Mouse (Mus musculus) spleen, postnatal 4 days (tissue): Measurements from ENCODE around the gene Ube2s.
A peak's percentile ranks its signal among the peaks of the same experiment; 100 is the strongest.
"Not testable (repeated sequence)": the region's sequence is repeated elsewhere in the genome, so short reads cannot be mapped to it uniquely, and the experiment has no call there.

Experiments used
- DNase-seq, 2 experiments: peaks; one replicate each; pipeline ENCODE4 v3.0.0; 2022; ENCODE audit warnings: low spot score in 2 of 2

The Ube2s gene

GRCm38 (mm10) chr7:4821690-4822089 is 9.3 kb upstream of the Ube2s start:
- DNase-seq: no peak

- not testable (repeated sequence) for DNase-seq
These were observed 8.5 kb upstream of the Ube2s start for GRCm38 (mm10) chr7:4820925-4821324.

DNA sequence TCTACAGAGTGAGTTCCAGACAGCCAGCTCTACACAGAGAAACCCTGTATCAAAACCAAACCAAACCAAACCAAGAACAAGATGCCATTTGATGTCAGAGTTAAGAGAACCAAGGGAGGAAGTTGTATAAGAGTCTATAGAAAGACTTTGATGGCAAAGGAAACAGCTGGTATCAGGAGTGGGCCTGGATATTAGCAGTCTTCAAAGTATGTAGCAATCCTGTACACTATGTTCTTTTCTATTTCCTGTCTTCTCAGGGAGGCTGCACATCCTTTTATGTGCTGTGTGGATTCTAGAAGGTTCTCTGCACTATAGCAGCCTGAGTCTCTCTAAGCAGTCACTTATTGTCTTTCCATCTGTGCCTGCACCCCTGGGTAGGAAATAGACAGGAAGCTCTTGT is 4.2 kb upstream of the Ube2s start:
- DNase-seq: no peak

- DNase-seq: no peak
These were observed 858 bp upstream of the Ube2s start for GRCm38 (mm10) chr7:4813105-4813791.

DNA sequence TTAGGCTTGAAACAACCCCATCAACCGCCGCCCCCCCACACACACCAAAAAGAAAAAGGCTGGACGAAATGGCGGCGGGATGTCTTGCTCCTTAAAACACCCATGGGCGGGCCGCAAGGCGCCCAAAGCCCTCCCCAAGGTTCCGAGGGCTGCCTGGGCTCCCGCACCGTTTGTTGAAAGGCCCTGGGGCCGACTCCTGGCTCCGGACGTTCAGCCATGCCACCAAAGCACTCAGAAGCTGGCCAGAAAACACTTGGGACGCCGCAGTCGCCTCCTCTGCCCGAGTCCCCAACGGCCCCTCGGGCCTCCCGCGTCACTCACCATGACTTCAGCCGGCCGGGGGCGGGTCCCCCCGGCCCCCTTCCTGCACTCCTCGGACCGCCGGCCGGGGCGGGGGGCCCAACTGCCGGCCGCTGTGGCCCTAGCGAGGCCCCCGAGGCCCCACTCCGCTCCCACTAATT is 518 bp downstream of the Ube2s start:
- DNase-seq: peak; percentile 48 to 81

DNA sequence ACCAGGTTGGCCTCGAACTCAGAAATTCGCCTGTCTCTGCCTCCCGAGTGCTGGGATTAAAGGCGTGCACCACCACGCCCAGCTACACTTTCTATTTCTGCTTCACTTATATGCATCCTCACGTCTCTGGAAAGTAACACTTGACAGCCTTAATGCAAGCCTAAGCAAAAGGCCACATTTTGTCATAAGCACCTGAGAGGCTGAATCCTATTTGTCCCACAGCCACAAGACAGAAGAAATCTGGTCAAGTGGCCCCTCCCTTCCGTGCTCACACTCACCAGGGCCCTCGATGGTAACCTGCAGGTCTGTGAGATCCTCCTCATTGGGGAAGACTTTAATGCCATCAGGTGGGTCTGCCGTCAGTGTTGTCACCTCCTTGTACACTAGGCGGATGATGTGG is 1.3 kb downstream of the Ube2s start:
- DNase-seq: not testable (repeated sequence)

- peak in 1 of 2 experiments; percentile 65 for DNase-seq
These were observed 5.7 kb downstream of the Ube2s start for GRCm38 (mm10) chr7:4806716-4807115.

GRCm38 (mm10) chr7:4802247-4802646 is 10.1 kb downstream of the Ube2s start:
- DNase-seq: no peak

DNA sequence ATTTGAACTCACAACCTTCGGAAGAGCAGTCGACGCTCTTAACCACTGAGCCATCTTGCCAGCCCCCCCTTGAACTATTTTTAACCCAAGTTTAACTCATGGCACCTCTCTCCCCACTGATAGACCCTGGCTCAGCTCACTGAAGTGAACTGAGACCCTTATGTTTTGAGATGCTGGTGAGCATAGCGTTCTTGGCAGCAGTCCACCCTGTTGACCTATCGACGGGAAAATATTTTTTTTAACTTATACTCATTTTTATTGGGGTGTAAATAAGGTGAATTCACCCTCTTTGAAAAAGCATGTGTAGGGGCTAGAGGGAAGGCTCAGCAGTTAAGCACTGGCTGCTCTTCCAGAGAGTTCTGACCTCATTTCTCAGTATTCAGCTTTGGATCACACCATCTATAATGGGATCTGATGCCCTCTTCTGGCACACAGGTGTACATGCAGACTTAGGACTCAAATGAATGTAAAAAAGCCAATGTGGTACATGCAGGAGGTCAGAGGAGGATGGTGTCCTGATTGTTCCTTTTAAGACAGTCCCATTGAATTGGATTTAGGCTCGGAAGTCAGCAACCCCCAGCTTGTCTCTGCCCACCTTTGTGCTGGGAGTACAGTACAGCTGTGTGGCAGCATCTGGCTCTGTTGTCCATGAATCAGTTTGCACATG is 16.5 kb downstream of the Ube2s start:
- DNase-seq: peak in 1 of 2 experiments; percentile 14

DNA sequence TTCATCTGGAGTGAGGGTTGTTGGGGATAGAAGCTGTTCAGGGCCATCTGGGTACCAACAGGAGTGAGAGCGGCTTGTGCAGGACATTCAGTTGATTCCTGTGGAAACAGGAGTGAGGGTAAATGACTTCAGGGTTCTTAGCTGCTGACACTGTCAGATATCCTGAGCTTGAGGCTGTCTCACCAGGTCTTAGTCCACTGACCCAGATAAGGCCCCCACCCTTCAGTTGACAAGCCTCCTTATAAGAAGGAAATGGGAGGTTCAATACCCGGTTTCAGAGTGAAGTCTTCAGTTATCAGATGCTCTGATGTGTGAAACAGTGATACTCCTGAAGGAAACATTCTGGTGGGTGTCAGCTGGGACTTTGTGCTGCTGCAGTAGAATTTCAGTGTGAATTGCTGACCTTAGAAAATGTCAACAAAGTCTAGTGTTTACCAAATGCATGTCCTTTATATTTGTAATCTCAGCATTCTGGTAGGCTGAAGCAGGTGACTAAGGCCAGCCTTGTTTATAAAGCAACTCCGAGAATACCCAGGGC is 17.7 kb downstream of the Ube2s start:
- no peak for DNase-seq

- no peak for DNase-seq
These were observed 18.7 kb downstream of the Ube2s start for GRCm38 (mm10) chr7:4793674-4794073.

DNA sequence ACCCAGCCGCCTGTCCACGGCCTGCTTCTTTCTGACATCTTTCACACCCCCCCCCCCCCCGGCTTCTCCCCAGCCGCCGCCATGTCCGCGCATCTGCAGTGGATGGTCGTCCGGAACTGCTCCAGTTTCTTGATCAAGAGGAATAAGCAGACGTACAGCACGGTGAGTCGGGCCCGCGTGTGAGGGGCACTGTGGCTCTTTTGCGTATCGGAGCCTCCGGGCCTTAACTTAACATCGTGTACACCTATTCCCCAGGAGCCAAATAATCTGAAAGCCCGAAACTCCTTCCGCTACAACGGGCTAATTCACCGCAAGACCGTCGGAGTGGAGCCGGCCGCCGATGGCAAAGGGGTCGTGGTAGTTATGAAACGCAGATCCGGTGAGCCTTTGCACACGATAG is 19.1 kb downstream of the Ube2s start:
- peak in 1 of 2 experiments; percentile 26 for DNase-seq

DNA sequence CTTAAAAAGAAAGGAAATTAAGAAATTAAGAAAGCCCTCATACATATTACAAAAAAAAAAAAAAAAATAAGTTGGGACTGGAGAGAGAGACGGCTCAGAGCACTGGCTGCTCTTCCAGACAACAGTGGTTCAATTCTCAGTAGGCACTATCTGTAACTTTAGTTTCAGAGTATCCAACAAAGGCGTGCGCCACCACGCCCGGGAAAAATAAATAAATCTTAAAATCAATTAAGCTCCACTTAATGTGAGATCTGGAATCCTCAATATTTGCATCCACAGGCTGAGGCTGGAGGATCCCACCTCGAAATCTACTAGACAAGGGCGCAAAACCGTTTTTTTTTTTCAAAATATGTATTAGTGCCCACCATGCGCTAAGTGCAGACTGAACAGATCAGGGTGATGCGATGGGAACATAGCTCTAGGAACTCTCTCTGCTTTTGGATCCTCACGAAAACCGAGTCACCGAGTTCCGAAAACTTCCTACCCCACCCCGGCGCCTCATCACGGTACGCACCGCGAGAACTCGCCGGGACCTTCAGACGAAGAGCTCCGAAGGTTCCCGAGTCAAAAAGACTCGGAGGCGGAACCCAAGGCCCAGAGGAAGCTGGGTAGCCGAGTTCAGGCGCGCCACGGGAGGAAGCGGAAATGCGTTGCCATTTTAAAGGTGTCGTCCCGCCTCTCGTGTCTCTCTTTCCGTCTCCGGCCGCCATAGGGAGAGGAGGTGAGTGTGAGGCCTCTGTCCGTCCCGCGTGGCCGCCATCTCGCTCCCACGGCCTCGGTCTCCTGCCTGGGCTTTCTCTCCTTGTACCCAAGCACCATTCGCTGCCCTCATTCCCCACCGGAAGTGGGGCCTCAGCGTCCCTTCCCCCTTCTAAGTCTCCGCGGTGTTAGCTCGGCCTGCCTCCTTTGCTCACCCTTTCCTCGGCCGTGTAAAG is 19.8 kb downstream of the Ube2s start, which contains the start of gene Rpl28:
TSS of gene Rpl28 (plus strand) at position 597 of the 935 bp plus-strand sequence.
- peak; percentile 94 to 95 for DNase-seq

DNA sequence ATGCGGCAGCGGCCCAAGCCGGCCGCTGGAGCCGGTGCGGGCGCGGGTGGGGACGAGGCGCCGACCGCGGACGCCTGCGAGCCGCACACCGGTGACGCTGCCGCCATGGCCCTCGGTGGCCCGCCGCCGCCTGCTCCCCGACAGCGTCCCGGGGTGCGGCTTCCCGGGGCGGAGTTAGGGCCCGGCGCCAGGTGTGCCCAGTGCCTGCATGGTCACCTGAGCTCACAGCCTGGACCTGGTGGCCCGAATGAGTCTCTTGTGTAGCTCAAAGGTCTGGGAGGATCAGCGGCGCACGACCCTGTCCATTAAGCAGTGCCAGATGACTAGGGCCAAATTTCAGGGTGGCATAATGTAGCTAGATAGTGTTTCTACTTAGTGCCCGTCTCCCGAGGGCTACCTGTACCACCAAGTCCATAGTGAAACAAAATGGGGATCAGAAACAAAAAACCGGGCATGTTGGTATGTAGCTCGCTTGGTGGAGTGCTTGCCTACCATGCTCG is 22.9 kb downstream of the Ube2s start, which contains the start of gene Tmem238:
TSS of gene Tmem238 (minus strand) at position 221 of the 500 bp plus-strand sequence.
- peak; percentile 60 to 84 for DNase-seq

DNA sequence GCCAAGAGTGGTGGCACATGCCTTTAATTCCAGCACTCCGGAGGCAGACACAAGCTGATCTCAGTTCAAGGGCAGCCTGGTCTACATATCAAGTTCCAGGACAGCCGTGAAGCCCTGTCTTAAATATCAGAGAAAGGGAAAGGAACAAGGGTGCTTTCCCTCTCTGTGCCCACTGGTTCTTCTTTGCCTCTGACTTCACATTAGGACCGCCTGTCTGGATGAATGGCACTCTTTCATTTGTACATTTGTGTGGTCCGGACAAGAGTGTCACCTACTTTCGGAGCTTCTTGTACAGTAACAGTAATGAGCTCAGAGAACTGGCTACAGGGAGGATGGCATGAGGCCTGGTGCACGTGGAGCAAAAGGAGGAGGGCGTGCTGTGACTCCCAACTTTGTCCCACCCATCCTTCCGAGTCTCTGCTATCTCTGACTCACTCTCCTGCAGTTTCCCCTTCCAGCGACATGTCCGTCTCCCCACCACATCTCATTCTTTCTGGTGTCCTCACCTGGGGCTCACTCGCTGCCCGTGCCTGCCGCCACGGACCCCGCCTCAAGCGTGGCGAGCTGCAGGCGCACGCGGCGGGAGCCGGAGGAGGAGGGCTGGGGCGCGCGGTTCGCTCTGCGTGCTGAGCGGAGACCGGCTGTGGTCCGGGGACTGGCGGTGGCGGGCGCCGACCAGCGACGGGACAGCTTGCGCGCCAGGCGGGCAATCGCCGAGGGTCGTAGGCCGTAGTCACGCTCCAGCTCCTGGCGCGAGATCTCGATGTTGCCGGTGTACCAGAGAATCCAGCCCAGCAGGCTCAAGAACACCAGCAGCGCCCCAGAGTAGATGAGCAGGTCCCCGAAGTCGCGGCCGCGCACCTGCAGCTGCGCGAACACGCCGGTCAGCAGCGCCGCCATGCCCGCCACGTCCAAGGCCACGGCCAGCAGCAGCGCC is 23.6 kb downstream of the Ube2s start:
- peak; percentile 61 to 84 for DNase-seq

- DNase-seq: peak; percentile 33 to 64
These were observed 28.6 kb downstream of the Ube2s start for GRCm38 (mm10) chr7:4783667-4784268.

DNA sequence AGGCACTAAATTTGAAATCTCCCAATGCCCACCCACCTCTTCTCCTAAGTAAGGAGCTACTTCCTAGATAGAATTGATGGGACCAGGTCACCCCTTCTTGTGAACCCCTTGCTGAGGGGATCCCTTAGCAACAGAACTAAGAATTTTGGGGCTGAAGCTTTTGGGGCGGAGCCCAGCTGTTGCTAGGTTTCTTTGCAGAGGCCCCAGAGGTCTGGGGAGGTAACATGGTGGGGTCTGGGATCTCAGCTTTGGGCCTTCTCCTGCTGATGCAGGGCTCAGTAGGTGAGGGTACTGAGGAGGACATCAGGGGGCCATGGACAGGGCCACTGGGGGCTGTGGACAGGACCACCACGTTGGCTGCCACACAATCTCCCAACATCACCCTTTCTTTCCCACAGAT is 29.6 kb downstream of the Ube2s start, which contains the start of the genes Il11 and Tmem190:
TSS of gene Il11 (minus strand) at position 101 of the 400 bp plus-strand sequence.
TSS of gene Tmem190 (plus strand) at position 179 of the 400 bp plus-strand sequence.
- no peak for DNase-seq

GRCm38 (mm10) chr7:4782130-4782529 is 30.3 kb downstream of the Ube2s start:
- peak in 1 of 2 experiments; percentile 52 for DNase-seq

DNA sequence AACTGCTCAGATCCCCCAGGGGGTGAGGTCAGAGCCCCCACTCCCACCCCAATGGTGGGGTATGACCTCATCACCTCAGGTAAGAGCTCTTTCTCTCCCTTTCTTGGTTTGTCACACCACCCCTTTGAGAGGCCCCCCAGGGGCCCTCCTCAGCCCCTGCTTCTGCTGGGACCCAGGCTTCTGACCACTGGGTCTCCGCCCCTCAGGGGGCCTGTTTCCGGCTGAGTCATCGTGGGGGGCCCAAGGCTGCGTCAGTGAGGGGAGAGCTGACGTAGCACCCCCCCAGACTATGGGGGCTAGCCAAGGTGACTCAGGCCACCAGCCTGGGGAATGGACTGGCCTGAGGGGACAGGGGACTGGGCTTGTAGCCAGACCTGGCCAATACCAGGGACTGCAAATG is 32.5 kb downstream of the Ube2s start:
- peak in 1 of 2 experiments; percentile 60 for DNase-seq
